Mouse (Mus musculus): Measurements from ENCODE around the gene Trappc10.
"Not testable (repeated sequence)": the region's sequence is repeated elsewhere in the genome, so short reads cannot be mapped to it uniquely, and the experiment has no call there.

Gene Trappc10

DNA sequence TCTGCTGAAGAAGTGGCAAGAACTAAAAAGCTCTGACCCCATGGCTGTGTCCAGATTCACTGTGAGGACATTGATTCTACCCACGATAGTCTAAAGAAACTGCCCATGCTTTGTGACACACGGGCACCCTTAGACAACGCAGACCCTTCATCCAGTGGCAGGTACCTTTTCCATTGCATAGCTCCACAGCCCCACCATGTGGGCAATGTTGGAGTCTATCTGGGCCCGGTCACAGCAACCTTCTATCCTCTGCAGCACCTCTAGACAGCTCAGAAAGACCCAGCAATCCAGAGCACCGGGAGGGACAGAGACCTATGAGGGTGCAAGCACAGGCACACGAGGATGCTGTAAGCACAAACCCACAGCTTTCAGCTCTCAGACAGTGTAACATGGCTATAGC, 33.1 kb downstream of the Trappc10 start:
- DNase-seq (ENCODE audit: inconsistent ontology term) = no peak

DNA sequence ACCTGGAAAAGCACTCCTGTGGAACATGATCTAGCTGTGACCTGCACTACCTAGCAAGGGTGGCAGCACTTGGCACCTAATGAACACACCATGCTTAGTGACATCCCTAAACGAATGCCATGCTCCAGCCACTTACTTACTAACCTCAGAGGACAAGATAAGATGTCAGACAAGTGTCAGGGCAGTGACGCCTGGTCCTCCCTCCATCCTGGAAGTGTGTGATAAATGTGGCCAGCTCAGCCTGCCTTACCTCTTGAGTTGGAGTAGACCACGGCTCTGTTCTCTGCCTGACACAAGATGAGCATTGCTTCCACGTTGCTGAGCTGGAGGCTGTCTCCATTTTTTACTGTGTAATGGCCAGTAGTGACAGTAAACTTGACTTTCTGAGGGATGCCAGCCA, 43.3 kb downstream of the Trappc10 start:
- no peak for DNase-seq (ENCODE audit: inconsistent ontology term)

DNA sequence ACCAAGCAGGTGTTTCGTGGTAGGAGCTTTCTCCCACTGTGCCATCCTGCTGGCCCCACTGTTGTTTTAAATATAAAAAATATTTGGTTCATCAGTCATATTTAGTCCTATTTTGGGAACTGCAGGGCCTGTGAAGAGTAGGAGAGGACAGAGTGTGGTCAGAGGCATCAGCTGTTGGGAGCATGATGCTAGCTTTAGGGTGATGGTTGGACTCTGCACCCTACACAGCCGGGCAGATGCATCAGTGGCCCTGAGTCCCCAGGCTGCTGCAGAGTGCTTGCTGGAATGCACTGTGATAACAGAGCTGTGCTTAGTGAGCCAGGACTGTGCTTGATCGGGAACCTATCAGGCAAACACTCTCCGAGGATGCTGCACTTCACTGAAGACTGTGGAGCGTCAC, 51.5 kb downstream of the Trappc10 start:
- DNase-seq (ENCODE audit: inconsistent ontology term) = no peak

DNA sequence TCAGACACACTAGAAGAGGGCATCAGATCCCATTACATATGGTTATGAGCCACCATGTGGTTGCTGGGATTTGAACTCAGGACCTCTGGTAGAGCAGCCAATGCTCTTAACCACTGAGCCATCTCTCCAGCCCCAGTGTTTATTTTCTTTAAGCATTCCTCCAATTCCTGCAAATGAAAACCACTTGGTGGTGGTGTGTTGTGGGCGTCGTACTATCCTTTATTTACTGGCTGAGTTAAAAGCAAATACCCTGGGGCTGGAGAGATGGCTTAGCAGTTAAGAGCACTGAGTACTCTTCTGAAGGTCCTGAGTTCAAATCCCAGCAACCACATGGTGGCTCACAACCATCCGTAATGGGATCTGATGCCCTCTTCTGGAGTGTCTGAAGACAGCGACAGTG, 58.4 kb downstream of the Trappc10 start:
- not testable (repeated sequence) for DNase-seq (ENCODE audit: inconsistent ontology term)

DNA sequence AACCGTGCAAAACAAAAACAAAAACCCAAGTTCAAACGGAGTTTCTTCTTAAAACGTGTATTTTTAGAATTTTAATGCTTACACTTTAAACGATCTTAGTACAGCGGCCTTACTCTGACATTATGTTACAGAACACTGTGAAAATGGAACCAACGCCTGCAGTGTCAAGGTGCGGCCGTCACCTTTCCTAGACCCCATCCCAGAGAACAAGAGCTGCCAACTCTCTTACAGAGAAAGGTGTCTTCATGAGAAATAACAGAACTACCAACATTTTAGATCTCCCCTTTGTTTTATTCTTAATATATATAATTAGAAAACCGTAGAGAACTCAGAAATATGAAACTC, 59.1 kb downstream of the Trappc10 start:
- DNase-seq (ENCODE audit: inconsistent ontology term) = no peak

DNA sequence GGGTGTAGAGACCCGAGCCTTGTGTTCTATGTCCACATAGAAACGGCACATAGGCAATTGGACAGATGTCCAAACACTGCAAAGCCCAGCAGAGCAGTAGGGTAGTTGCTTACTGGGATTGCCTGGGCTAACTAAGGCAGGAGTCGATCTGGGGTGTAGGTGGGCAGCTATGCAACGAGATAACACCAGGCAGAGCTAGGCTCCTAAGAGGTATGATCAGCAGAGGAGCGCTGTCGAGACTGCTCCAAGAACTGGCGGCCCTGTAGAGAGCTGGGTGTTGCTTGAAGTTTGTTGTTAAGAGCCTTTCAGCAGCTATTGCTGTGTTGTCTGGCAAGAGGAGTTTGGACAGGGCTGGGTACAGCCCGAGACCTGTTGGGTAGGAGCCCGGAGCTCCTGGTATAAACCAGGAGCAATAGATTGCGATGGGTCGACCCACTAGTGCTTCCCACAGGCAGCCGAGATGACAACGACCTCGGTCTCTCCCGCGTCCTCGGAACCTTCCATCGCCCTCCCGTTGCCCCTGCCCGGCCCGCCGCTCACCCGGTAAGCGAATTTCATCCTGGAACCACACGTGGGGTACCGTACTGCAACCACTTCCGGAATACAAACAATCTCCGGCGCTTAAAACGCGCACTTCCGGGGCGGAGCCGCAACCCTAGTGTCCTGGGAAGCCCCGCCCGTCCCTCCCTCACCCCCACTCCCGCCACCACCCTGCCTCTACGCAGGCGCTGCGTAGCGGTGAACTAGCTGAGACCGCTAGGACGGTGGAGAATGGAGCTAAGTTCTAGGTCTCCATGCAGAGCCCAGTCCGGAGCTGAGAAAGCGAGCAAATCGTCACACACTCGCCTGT, 59.7 kb downstream of the Trappc10 start, which contains the start of gene Pwp2:
TSS of gene Pwp2 (minus strand) at position 619 of the 850 bp plus-strand sequence.
- peak; percentile 95 for DNase-seq (ENCODE audit: inconsistent ontology term)

DNA sequence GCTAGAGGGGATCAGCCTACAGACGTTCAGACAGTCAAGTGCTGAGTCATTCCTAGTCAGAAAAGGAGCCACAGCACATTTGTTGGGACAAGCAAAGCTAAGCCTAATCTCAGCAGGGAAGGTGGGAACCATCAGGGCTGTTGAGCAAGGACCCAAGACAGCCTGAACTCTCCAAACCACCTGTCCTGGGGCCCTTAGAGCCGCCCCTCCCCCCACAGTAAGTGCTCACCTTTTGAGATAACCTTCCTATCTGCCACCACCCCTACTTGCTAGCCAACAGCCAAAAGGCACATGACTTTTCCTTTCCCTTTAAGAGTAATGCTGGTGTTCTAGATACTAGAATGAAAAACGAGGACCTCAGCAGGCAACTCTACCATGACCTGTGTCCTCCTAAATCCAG, 60.9 kb downstream of the Trappc10 start:
- DNase-seq (ENCODE audit: inconsistent ontology term) = no peak

DNA sequence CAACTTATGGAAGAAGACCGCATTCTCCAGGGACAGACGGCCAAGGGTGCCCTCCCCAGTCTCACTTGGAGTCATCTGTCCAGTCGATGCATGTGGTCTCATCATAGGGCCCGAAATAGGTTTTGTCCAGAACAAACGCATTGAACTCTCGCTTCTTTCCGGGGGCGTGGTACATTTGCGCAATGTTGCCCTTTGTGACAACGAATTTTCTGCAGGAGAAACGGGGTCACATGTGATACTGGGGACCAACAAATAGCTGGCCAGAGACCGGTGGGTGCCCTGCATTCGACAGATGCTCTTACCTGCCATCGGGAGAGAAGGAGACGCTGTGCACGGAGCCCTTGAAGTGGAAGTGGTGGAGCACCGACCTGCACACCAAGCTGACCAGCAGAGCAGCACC, 62.1 kb downstream of the Trappc10 start:
- DNase-seq (ENCODE audit: inconsistent ontology term) = no peak

DNA sequence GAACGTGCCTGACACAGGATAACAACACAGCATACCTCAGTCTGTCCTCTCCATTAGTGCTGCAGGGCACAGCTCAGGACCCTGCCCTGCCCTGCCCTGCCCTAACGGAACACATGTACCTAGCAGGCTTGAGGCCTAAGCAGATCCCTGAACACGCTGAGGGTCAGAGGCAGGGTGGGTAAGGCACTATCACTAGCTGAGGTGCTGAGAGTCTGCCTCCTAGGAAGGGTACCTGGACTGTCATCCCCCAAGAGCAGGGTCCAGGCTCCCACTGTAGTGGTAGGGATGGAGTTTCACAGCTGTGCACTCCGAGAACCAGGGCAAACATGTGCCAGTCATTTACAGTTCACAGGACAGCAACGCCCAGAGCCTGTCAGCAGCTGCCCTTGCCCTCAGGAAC, 70.0 kb downstream of the Trappc10 start:
- no peak for DNase-seq (ENCODE audit: inconsistent ontology term)

DNA sequence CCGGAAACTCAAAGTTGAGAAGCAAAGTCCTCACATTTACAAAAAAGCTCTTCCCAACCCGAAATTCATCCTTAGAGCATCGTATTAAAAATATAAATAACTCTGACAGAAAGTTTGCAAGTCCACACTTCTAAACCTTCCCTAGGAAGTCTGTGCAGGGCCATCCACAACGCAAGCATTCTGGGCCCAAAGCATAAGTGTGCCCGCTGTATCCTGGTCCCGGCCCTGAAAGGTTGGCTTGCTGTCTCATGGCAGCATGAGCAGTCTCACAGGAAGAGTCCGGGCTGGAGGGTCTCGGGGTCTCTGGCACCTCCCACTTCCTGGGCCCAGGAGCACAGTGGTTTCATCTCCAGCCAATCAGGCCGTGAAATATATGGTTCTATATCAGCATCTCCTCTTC, 72.9 kb downstream of the Trappc10 start:
- DNase-seq (ENCODE audit: inconsistent ontology term) = no peak

DNA sequence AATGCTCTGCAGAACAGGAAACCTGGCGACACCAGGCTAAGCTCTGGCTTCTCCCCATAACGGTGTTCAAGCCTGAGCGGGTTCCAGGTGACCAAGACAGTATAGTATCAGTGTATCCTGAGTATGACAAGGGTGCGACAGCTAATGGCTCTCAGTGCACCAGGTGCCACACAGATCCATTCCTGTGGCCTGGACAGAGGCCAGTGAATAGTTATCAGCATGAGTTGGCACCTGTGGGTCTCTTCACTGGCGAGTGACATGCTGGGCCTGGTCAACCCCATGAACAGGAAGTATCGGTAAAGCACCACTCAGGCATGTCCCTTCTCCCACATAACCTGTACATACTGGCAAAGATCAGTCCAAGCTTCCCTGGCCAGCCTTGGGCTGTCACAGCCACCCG, 73.4 kb downstream of the Trappc10 start:
- no peak for DNase-seq (ENCODE audit: inconsistent ontology term)

DNA sequence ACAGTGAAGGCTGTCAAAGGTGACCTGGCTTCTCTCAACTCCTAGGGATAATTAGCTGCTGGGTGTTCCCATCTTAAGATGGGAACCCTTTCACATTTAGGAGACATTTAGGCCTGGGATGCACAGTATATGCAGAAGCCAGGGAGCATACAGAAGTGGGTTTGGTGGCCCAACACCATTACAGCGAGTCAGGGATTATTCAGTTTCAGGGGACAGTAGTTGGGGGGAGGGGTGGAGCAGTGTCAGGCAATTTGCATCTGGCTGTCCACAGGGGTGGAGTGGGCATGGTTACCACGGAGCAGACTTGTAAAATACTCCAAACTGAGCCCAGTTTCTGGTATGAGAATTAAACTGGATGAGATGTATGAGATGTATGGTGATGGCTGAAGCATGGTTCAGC, 74.0 kb downstream of the Trappc10 start:
- no peak for DNase-seq (ENCODE audit: inconsistent ontology term)

DNA sequence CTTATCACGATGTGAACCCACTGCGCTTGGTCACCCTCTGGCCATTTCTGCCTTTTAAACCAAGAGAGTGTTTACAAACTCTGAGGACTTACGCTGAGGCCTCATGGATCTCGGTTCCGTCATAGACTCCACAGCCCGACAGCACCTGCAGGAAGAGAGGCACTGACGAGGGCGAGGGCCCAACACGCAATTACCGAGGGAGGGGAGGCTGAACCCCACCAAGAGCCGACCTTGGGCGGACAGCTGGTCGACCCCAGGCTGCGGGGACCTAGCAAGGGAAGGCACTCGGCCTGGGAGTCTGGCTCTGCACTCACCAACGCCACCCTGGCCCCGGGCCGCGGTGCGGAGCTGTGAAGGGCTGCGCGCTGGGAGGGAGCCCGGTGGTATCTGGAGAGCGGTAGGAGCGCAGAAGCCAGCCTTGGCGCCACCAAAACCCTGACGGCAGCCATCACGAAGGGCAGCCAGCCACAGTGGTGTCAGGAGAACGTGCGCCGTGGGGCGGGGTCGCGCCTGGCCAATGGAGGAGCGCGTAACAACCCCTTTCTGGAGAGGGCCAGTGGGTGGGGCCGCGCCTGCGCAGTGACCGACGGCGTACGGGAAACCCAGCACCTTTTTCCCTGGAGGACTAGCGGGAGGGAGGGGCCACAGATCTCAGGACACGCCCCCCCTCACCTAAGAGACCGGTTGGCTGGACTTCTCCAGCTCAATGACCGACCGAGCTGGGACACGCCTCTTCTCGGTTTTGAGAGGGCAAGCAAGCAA, 75.0 kb downstream of the Trappc10 start, which contains the start of gene D10Jhu81e:
TSS of gene D10Jhu81e (minus strand) at position 502 of the 762 bp plus-strand sequence.
- DNase-seq (ENCODE audit: inconsistent ontology term) = peak; percentile 100

DNA sequence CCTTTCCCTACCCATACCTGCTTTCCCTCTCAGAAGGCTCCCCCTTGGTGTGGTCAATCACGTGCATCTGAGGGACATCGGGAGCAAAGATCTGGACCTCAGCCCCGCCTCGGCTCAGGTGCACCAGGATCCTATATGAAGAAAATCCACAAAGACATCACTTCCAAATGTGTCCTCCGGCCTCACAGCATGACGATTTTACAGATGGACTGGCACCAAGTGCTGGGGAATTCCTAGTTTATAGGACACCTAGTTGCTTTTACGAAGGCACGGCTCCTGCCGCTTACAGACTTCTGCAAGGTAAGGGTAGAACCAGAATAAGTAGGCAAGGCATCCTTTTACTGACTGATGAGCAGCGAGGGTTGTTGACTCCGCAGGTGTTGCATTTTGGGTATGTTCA, 75.6 kb downstream of the Trappc10 start:
- DNase-seq (ENCODE audit: inconsistent ontology term) = no peak

DNA sequence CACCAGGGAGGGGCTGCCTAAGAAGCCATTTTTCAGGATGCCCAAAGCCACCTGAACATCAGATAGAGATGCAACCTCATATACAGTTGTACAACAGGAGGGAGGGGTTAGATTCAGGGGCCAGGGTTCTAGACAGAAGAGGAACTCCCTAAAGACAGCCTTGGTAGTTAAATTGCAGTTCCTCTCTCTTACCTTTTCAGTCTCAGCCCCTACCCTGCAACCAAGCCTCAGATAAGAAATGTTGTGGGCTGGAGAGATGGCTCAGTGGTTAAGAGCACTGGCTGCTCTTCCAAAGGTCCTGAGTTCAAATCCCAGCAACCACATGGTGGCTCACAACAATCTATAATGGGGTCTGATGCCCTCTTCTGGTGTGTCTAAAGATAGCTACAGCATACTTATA, 76.7 kb downstream of the Trappc10 start:
- no peak for DNase-seq (ENCODE audit: inconsistent ontology term)

DNA sequence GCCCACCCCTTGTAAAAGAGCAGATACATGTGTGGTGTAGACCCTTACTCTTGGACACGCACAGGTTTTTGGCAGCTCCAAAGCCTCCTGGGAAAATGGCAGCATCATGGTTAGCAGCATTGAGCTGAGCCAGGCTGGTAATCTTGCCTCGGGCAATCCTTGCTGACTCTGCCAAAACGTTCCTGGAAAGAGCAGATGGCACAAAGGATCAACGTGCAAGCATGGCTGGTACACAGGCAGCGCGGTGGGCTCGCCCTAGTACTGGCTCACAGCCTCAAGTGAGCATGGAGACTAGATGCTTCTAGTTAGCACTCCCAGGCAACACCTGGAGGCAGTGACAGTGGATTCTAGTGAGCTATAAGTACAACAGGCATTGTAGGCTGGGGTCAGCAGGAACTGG, 77.1 kb downstream of the Trappc10 start:
- no peak for DNase-seq (ENCODE audit: inconsistent ontology term)

DNA sequence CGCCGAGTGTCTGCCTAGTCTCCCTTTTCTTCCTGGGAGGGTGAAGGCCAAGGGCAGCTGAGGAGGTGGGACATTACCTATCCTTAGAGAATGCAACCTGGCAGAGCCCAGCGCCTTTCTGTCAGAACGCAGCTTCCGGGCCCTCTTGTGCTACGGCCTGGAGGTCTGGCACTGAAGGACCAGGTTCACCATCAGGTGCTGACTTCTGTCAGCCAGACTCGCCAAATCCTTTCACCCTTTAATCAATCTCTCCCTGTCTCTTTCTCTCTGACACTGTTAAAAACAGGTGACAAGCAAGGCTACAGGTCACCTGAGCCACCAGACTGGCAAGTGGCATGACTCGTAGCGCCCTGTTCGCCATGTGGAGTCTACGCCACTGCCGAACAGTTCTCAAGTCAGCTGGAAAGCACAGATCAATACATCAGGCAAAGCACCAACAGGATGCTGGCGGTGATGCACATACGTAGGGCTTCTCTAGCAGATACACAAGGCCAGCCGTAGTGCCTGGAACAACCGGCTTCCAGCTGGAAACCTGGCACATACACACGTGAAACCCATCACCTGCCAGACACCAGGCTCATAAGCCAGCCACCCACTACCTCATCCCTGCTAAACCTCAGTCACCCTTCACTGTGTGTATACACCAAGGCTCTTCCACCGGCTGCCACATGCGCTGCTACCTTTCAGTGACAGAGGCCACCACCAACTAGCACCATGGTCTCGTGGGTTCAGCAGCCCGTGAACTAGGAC, 79.0 kb downstream of the Trappc10 start:
- no peak for DNase-seq (ENCODE audit: inconsistent ontology term)

DNA sequence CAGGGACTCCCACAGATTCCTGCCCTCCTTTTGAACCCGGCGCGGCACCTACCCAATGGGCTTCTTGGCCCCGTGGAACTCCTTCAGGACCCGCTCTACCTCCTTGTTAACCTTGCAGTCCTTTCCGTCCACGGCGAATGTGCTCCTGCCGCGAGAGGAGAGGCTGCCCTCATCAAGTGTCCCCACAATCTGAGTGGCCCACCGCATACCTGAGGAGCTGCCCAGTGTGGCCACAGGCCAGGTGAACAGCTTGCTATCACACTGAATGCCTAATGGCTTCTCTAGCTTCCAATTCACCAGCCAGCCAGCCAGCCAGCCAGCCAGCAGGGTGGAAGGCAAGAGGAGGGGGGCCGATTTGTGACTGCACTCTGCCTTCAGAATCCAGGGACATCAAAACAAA, 79.7 kb downstream of the Trappc10 start:
- DNase-seq (ENCODE audit: inconsistent ontology term) = no peak

DNA sequence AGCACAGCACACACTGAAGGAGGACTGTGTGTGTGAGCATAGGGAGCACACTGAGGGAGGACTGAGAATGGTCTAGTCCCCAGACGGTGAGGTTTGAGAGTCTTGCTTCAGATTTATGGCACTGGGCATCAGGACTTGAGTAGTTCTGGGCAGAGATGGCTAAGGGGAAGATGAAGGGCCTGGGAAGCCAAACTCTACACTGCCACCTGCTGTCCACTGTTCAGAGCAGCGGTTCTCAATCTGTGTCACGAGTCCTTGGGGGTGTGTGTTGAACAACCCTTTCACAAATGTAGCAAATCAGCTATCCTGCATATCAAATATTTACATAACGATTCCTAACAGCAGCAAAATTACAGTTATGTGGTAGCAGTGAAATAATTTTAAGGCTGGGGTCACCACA, 80.5 kb downstream of the Trappc10 start:
- DNase-seq (ENCODE audit: inconsistent ontology term) = peak; percentile 45

DNA sequence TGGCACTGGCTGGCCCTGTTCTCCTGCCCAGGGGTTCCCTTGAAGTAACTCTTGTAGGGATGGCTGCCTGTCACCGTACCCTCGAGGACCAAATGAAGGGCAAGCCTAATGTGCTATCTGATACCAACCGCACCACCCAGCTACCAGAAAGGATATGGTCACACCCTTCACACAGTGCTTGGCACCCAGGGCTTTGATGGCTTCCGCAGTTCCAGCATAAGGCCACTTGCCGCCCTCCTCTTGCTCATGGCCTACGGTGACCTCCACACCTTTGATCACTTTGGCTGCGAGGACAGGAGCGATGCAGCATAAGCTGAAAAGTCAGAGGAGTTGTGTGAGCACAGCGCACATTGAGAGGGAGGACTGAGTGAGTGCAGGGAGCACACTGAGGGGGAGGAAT, 81.2 kb downstream of the Trappc10 start:
- no peak for DNase-seq (ENCODE audit: inconsistent ontology term)

DNA sequence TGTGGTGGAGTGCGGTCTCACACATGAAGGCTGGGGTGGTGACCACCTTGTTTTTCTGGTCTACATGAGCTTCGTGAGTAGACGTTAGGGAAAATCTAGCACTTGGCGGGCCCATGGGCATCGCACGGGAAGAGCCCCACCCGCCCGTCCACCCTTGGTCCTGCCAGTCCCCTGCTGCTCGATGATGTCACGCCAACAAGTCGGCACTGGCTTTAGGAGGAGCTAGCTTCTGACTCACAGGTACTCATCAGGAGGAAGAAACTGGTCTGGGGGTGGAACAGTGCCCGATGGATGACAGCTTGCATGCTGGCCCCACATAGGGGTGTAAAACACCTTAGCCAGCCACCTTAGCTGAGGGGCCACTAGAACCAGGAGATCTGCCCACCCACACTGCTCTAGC, 81.8 kb downstream of the Trappc10 start:
- DNase-seq (ENCODE audit: inconsistent ontology term) = no peak

DNA sequence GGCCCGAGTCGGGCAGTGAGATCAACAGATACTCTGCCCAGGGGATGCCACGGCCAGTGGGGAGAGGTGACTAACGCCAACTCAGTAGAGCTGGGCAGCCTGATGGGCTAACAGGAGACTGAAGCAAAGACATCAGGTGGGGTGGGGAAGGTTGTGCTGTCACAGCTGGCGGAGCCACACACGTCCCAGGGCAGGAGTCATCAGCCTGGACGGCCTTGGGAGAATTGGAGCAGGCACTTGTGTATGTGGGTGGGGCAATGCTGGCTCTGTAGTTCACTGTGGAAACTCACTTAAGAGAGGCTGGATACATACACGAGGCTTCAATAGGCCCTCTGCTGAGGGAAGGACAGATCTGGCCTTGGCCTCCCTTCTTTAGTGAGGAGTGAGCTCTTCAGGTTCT, 83.3 kb downstream of the Trappc10 start:
- no peak for DNase-seq (ENCODE audit: inconsistent ontology term)
